Mouse (Mus musculus) hindbrain, embryonic 11.5 days (tissue): ENCODE measurements around the gene Pacrg. TPM values are rescaled to one million over a fixed set of nuclear protein-coding genes. Genes with fewer than 3 reads are reported as not detected.

Experiments
- ATAC-seq: fragments of 200-750 bp; cut with Nextera tagmentation; 2 replicates; pipeline ENCODE4 v1.8.0; 2017; ENCODE audit warnings: mild to moderate bottlenecking, moderate TSS enrichment, moderate library complexity; ENCODE audit not compliant: low FRiP score
- DNase-seq: peaks from one replicate; pipeline ENCODE4 v3.0.0-alpha.2; 2015; ENCODE audit warnings: low spot score
- H3K27ac ChIP-seq: fragments of 300-500 bp; sonication (generic); 2 replicates; pipeline ENCODE4 v1.5.1; 2014; ENCODE audit warnings: mild to moderate bottlenecking, low read depth, low read length
- H3K27me3 ChIP-seq: fragments of 300-500 bp; sonication (generic); 2 replicates; pipeline ENCODE4 v1.6.1; 2014; ENCODE audit warnings: mild to moderate bottlenecking, low read length, moderate library complexity, mixed read lengths; ENCODE audit not compliant: control insufficient read depth, insufficient read depth
- H3K36me3 ChIP-seq: fragments of 300-500 bp; sonication (generic); 2 replicates; pipeline ENCODE4 v1.6.1; 2014; ENCODE audit warnings: mild to moderate bottlenecking, low read length, moderate library complexity, mixed read lengths; ENCODE audit not compliant: control insufficient read depth, insufficient read depth
- H3K4me1 ChIP-seq: fragments of 300-500 bp; sonication (generic); replicated peaks from 2 replicates; pipeline ENCODE4 v1.6.1; 2014; ENCODE audit warnings: low read length, mixed read lengths; ENCODE audit not compliant: control insufficient read depth, insufficient read depth
- H3K4me2 ChIP-seq: fragments of 300-500 bp; sonication (generic); replicated peaks from 2 replicates; pipeline ENCODE4 v1.6.1; 2014; ENCODE audit warnings: mild to moderate bottlenecking, low read depth, low read length
- H3K4me3 ChIP-seq: fragments of 300-500 bp; sonication (generic); 2 replicates; pipeline ENCODE4 v1.5.1; 2014; ENCODE audit warnings: low read depth, low read length
- H3K9ac ChIP-seq: fragments of 300-500 bp; sonication (generic); 2 replicates; pipeline ENCODE4 v1.6.1; 2014; ENCODE audit warnings: low read depth, low read length
- H3K9me3 ChIP-seq: fragments of 300-500 bp; sonication (generic); 2 replicates; pipeline ENCODE4 v1.6.1; 2016; ENCODE audit warnings: low read length; ENCODE audit not compliant: control insufficient read depth
- WGBS: fragments of 180-500 bp; shearing (Covaris S2); extraction: QIAGEN DNeasy Blood & Tissue Kit; methylation state at CpG from one replicate; pipeline ENCODE4 v1.1.7; 2014; 5-methylcytosine and 5-hydroxymethylcytosine counted together
- polyA plus RNA-seq: library from polyadenylated mRNA; unstranded; fragments of >200 nt; fragmentation: Nextera tagmentation; extraction: Ambion mirVana; gene quantifications from 2 replicates; pipeline ENCODE4 v1.2.1, GENCODE M21; 2014

Pacrg gene
- 5.8 and 6.9 TPM in 2 replicates for polyA plus RNA-seq

- Histone ChIP-seq H3K27me3 (no peaks in the 10 kb centered on the region), H3K36me3 (no peaks in the 10 kb centered on the region), H3K9ac (peak within 1 kb of the TSS; percentile 71), H3K4me1 (no peaks in the 10 kb centered on the region), H3K27ac (0 out of 2 replicates have a peak within 1 kb of the TSS, but pooled peaks have one; percentile 30), H3K9me3 (no peaks in the 10 kb centered on the region), H3K4me3 (peak within 1 kb of the TSS; percentile 82), H3K4me2 (peak within 1 kb of the TSS; percentile 76)
- ATAC-seq, result peak; percentile 94
- DNase-seq, result peak; percentile 99
- WGBS, result under 1% methylated on average over 48 of the region's 58 CpGs
These were observed at the start of gene Pacrg, which contains the start of gene Prkn for GRCm38 (mm10) chr17:10840148-10840707. Pacrg (minus strand) TSS chr17:10840311. Prkn (plus strand) TSS chr17:10840384.

GRCm38 (mm10) chr17:10887924-10888323, 47.8 kb upstream of the Pacrg start:
- H3K4me3 ChIP-seq, result no peak overlapping the region
- H3K4me2 ChIP-seq, result no peak overlapping the region
- H3K9ac ChIP-seq, result no peak overlapping the region
- ATAC-seq, result no peak
- peak; percentile 36 for DNase-seq
- no peaks in the 10 kb centered on the region for H3K4me1 ChIP-seq
- H3K36me3 ChIP-seq, result no peaks in the 10 kb centered on the region
- no peaks in the 10 kb centered on the region for H3K9me3 ChIP-seq
- no peak overlapping the region for H3K27ac ChIP-seq
- 9% methylated on average over 4 of the region's 4 CpGs for WGBS
- H3K27me3 ChIP-seq, result no peaks in the 10 kb centered on the region

GRCm38 (mm10) chr17:10882260-10882659, 42.1 kb upstream of the Pacrg start:
- no peaks in the 10 kb centered on the region for H3K4me1 ChIP-seq
- no peaks in the 10 kb centered on the region for H3K9me3 ChIP-seq
- ATAC-seq, result no peak
- H3K27me3 ChIP-seq, result no peaks in the 10 kb centered on the region
- H3K4me2 ChIP-seq, result no peak overlapping the region
- H3K9ac ChIP-seq, result no peak overlapping the region
- no peaks in the 10 kb centered on the region for H3K36me3 ChIP-seq
- no peak for DNase-seq
- no peak overlapping the region for H3K27ac ChIP-seq
- no peak overlapping the region for H3K4me3 ChIP-seq
- whole genome bisulfite sequencing, result 94% methylated on average over 1 of the region's 1 CpGs

- Histone ChIP-seq H3K9me3 (no peaks in the 10 kb centered on the region), H3K36me3 (no peaks in the 10 kb centered on the region), H3K4me3 (no peak overlapping the region), H3K27me3 (no peaks in the 10 kb centered on the region), H3K9ac (no peak overlapping the region), H3K4me2 (no peak overlapping the region), H3K27ac (no peak overlapping the region), H3K4me1 (no peaks in the 10 kb centered on the region)
- 88% methylated on average over 5 of the region's 5 CpGs for WGBS
- DNase-seq (no peak), ATAC-seq (no peak)
These were observed 38.9 kb upstream of the Pacrg start for GRCm38 (mm10) chr17:10878986-10879385.

GRCm38 (mm10) chr17:10874208-10875187, 34.4 kb upstream of the Pacrg start:
- 88% methylated on average over 7 of the region's 7 CpGs for WGBS
- H3K27ac ChIP-seq, result no peak overlapping the region
- no peak overlapping the region for H3K4me2 ChIP-seq
- H3K9me3 ChIP-seq, result no peaks in the 10 kb centered on the region
- H3K4me1 ChIP-seq, result no peaks in the 10 kb centered on the region
- no peak overlapping the region for H3K4me3 ChIP-seq
- H3K27me3 ChIP-seq, result no peaks in the 10 kb centered on the region
- no peaks in the 10 kb centered on the region for H3K36me3 ChIP-seq
- no peak for ATAC-seq
- H3K9ac ChIP-seq, result no peak overlapping the region
- no peak for DNase-seq

GRCm38 (mm10) chr17:10854207-10854606, 14.1 kb upstream of the Pacrg start:
- Histone ChIP-seq H3K9me3 (no peaks in the 10 kb centered on the region), H3K36me3 (no peaks in the 10 kb centered on the region), H3K9ac (no peak overlapping the region), H3K4me3 (no peak overlapping the region), H3K27me3 (no peaks in the 10 kb centered on the region), H3K4me2 (no peak overlapping the region), H3K27ac (no peak overlapping the region), H3K4me1 (no peaks in the 10 kb centered on the region)
- no peak for DNase-seq
- ATAC-seq, result no peak
- WGBS, result 93% methylated on average over 3 of the region's 3 CpGs

- ATAC-seq (peak; percentile 57; the same call in 1 of the 2 replicates), DNase-seq (peak; percentile 64)
- WGBS, result 4% methylated on average over 20 of the region's 20 CpGs
- H3K9me3 ChIP-seq, result no peaks in the 10 kb centered on the region
- peak overlapping the region; percentile 71 for H3K9ac ChIP-seq
- peak overlapping the region; percentile 76 for H3K4me2 ChIP-seq
- no peaks in the 10 kb centered on the region for H3K27me3 ChIP-seq
- H3K4me1 ChIP-seq, result no peaks in the 10 kb centered on the region
- H3K36me3 ChIP-seq, result no peaks in the 10 kb centered on the region
- H3K4me3 ChIP-seq, result peak overlapping the region; percentile 82
- no peak overlapping the region for H3K27ac ChIP-seq
These were observed 655 bp upstream of the Pacrg start for GRCm38 (mm10) chr17:10840731-10841201.

- Histone ChIP-seq H3K27me3 (no peaks in the 10 kb centered on the region), H3K27ac (no peak overlapping the region), H3K4me3 (no peak overlapping the region), H3K9me3 (no peaks in the 10 kb centered on the region), H3K9ac (no peak overlapping the region), H3K4me2 (no peak overlapping the region), H3K36me3 (no peaks in the 10 kb centered on the region), H3K4me1 (no peaks in the 10 kb centered on the region)
- no peak for ATAC-seq
- WGBS, result 90% methylated on average over 4 of the region's 4 CpGs
- no peak for DNase-seq
These were observed 21.1 kb downstream of the Pacrg start for GRCm38 (mm10) chr17:10818971-10819370.
